Mouse (Mus musculus) erythroblast, embryonic 14.5 days (primary cell): ENCODE measurements around the gene Spa17. TPM values are rescaled to one million over a fixed set of nuclear protein-coding genes. Genes with fewer than 3 reads are reported as not detected.

Experiments used
- H3K27me3 ChIP-seq: 2 replicates; pipeline ENCODE4 v1.6.1; 2012; ENCODE audit warnings: inconsistent platforms; ENCODE audit not compliant: control insufficient read depth
- H3K36me3 ChIP-seq: 2 replicates; pipeline ENCODE4 v1.6.1; 2012; ENCODE audit warnings: mild to moderate bottlenecking, inconsistent platforms; ENCODE audit not compliant: control insufficient read depth
- H3K4me1 ChIP-seq: 2 replicates; pipeline ENCODE4 v1.6.1; 2012; ENCODE audit warnings: inconsistent platforms; ENCODE audit not compliant: control insufficient read depth
- H3K4me3 ChIP-seq: replicated peaks from 2 replicates; pipeline ENCODE3; 2012; ENCODE audit warnings: moderate library complexity, mild to moderate bottlenecking, inconsistent platforms
- H3K9me3 ChIP-seq: 2 replicates; pipeline ENCODE4 v1.6.1; 2012; ENCODE audit warnings: low read length, inconsistent platforms, mixed read lengths; ENCODE audit not compliant: control insufficient read depth
- GATA1 ChIP-seq: IDR thresholded peaks from 2 replicates; pipeline ENCODE4 v1.6.1; 2012; ENCODE audit warnings: low read length, inconsistent platforms, mixed read lengths
- TAL1 ChIP-seq: IDR thresholded peaks from 3 replicates; pipeline ENCODE4 v1.6.1; 2012; ENCODE audit warnings: low read length, inconsistent platforms, mixed read lengths
- polyA plus RNA-seq: library from polyadenylated mRNA; stranded (reverse); fragments of >175 nt; gene quantifications from 2 replicates; pipeline ENCODE4 v1.2.3, GENCODE M21; 2012

The Spa17 gene
- polyA plus RNA-seq, 1 experiment, result 0.21 TPM

GRCm38 (mm10) chr9:37572204-37572876, 41.2 kb downstream of the Spa17 start:
- Histone ChIP-seq H3K4me1 (peaks cover 48% of the 10 kb centered on the region), H3K36me3 (no peaks in the 10 kb centered on the region), H3K4me3 (no peak overlapping the region), H3K9me3 (no peaks in the 10 kb centered on the region), H3K27me3 (no peaks in the 10 kb centered on the region; the same call in 1 of the 2 replicates)
- TF ChIP-seq TAL1, result no peak
- TF ChIP-seq GATA1, result no peak

DNA sequence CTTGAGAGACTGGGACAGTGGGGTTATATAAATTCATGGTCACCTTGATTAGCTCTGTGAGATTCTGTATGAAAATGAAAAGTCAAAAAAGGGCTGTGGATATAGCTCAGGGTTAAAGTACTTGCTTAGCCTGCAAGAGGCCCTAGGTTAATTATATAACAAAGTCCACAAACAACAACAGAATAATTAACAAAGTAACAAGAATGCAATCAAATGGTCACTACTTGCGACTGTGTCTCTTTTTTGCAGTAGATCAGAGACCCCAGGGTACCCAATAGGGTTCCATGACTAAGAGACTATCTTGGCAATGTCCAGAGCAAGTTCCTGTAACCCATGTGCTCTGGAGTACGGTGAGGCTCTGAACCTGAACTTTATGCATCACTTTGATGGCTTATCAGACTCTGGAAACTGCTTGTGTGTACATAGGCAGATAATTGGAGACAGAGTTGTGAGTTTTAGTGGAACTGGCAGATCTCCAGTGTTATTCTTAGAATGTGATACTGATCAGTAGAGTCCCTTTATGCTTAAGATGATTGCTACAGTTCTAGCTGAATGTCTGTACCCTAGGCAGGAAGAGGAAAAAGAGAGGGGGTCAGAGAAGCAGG, 44.2 kb downstream of the Spa17 start:
- Histone ChIP-seq H3K4me3 (no peak overlapping the region), H3K9me3 (no peaks in the 10 kb centered on the region), H3K27me3 (no peaks in the 10 kb centered on the region), H3K4me1 (peaks cover 63% of the 10 kb centered on the region), H3K36me3 (no peaks in the 10 kb centered on the region)
- TF ChIP-seq GATA1 (no peak), TAL1 (no peak)

DNA sequence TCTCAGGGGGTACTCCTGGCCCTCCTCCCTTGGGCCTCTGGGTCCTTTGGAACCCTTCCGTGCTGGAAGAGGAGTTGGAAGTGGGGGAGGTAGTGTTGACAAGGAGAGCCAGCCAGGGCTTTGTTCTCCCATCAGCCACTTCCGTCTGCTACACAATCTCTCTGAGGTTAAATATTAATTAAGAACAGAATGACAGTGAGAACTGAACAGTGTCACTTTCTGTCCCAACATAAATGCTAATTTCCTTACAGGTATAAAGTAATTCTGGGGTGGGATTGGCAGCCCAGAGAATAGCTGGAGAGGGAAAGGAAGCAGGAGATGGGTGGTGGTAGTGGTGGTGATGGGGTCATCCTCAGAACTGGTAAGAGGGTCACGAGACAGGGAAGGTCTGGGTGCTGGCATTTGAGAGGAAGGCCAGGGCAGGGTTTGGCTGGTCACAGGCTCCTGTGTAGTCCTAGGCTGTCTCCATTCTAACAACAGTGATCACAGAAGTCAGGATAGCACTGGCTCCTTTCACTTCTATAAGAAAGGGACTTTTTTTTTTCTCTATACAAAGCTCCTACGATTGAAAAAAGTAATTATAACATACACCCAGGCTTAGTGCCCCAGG, 44.8 kb downstream of the Spa17 start:
- Histone ChIP-seq H3K4me3 (no peak overlapping the region), H3K4me1 (peaks cover 70% of the 10 kb centered on the region), H3K27me3 (no peaks in the 10 kb centered on the region), H3K36me3 (no peaks in the 10 kb centered on the region), H3K9me3 (no peaks in the 10 kb centered on the region)
- TF ChIP-seq TAL1 (no peak), GATA1 (no peak)

GRCm38 (mm10) chr9:37567892-37568604, 45.5 kb downstream of the Spa17 start:
- Histone ChIP-seq H3K36me3 (no peaks in the 10 kb centered on the region), H3K4me1 (peaks cover 75% of the 10 kb centered on the region), H3K9me3 (no peaks in the 10 kb centered on the region), H3K27me3 (no peaks in the 10 kb centered on the region), H3K4me3 (peak overlapping the region; percentile 29)
- TF ChIP-seq TAL1 (no peak), GATA1 (no peak)

DNA sequence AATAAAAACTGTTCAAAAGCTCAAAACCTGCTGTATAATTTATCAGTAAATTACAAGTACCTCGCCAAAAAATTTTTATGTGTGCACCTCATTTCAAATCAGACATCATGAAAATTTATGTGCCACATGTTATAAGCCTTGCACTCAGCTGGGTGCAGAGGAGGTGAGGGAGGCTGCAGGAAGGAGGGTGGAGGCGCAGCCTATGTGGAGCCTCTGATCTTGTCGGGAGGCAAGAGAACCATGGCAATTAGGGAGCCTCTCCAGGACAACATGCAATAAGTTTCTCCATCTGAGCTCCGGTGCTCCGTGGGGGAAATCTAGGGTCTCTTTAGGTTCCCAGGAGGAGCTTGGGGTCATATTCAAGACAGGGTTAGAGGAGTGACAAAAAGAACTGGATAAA, 46.1 kb downstream of the Spa17 start:
- Histone ChIP-seq H3K9me3 (no peaks in the 10 kb centered on the region), H3K4me3 (no peak overlapping the region), H3K27me3 (no peaks in the 10 kb centered on the region), H3K36me3 (no peaks in the 10 kb centered on the region), H3K4me1 (peaks cover 74% of the 10 kb centered on the region)
- TF ChIP-seq GATA1, result no peak
- no peak for TF ChIP-seq TAL1

DNA sequence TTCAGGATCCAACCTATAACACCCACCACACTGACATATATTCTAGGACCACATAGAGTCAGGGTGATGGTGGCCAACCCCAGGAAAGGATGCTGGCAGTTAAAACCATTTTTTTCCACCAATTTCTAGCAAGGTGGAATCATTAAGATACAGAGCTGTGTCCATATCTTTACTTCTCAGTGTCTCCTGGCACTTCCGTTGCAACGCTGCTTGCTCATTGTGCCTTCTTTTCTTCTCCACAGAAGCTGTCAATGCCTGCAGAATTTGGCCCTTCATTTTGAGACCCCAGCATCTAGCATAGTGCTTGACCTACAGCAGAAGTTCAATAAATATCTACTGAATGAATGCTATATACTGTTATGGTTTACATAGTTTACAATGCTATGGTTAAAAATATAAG, 46.5 kb downstream of the Spa17 start:
- H3K9me3 ChIP-seq, result no peaks in the 10 kb centered on the region
- peaks cover 70% of the 10 kb centered on the region for H3K4me1 ChIP-seq
- H3K4me3 ChIP-seq, result no peak overlapping the region
- H3K36me3 ChIP-seq, result no peaks in the 10 kb centered on the region
- no peaks in the 10 kb centered on the region for H3K27me3 ChIP-seq
- TF ChIP-seq GATA1, result no peak
- no peak for TF ChIP-seq TAL1

DNA sequence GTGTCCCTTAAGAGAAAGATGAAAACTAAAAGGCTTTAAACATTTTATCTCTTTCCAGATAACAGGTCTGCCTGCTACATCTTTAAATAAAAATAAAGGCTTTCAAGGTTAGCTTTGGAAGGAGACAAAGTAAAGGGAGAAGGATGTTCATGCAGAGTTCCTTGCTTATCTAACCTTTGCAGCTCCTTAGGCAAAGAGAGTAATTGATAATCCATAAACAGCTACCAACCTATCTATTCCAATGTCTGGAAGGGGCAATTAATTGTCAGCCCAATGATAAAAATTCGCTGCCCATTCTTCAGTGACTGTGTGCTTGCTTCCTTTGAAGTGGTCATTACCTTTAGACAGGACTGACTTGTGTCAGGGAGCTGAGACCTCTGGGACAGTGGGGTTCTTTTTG, 49.7 kb downstream of the Spa17 start:
- Histone ChIP-seq H3K9me3 (no peaks in the 10 kb centered on the region), H3K27me3 (no peaks in the 10 kb centered on the region), H3K4me3 (no peak overlapping the region), H3K36me3 (no peaks in the 10 kb centered on the region), H3K4me1 (peaks cover 50% of the 10 kb centered on the region)
- TF ChIP-seq GATA1 (no peak), TAL1 (no peak)

GRCm38 (mm10) chr9:37560617-37561016, 52.9 kb downstream of the Spa17 start:
- no peaks in the 10 kb centered on the region for H3K36me3 ChIP-seq
- peaks cover 21% of the 10 kb centered on the region for H3K4me1 ChIP-seq
- TF ChIP-seq GATA1 (no peak), TAL1 (no peak)
- no peak overlapping the region for H3K4me3 ChIP-seq
- no peaks in the 10 kb centered on the region for H3K27me3 ChIP-seq
- no peaks in the 10 kb centered on the region for H3K9me3 ChIP-seq

DNA sequence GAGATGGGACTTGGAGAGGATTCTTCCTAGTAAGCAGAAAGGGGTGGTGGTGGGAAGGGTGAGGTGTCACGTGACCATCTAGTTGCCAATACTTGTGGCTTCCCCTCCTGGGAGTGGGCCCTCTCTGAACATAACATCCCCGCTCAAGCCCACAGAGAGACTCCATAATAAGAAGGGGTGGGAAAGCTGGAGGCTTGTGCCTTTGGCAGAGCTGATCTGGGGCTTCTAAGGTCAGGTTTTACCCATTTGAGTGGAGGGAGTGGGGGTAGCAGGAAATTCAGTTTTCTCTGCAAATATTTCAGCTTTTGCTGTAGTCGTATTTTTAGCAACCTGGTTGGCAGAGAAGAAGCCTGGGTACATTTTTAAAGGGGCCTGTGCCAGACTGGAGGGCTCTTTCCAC, 57.2 kb downstream of the Spa17 start:
- H3K27me3 ChIP-seq, result peaks cover 19% of the 10 kb centered on the region
- TF ChIP-seq GATA1 (no peak), TAL1 (no peak)
- no peaks in the 10 kb centered on the region for H3K36me3 ChIP-seq
- H3K4me1 ChIP-seq, result peaks cover 38% of the 10 kb centered on the region
- H3K4me3 ChIP-seq, result no peak overlapping the region
- H3K9me3 ChIP-seq, result no peaks in the 10 kb centered on the region
